Mouse (Mus musculus): ENCODE data around the gene Uck2. TPM values are rescaled to one million over a fixed set of nuclear protein-coding genes. Genes with fewer than 3 reads are reported as not detected.
A peak's percentile ranks its signal among the peaks of the same experiment; 100 is the strongest.

The Uck2 gene
- polyA plus RNA-seq, 1 experiment from 2014 or later, result 71.2 TPM

DNA sequence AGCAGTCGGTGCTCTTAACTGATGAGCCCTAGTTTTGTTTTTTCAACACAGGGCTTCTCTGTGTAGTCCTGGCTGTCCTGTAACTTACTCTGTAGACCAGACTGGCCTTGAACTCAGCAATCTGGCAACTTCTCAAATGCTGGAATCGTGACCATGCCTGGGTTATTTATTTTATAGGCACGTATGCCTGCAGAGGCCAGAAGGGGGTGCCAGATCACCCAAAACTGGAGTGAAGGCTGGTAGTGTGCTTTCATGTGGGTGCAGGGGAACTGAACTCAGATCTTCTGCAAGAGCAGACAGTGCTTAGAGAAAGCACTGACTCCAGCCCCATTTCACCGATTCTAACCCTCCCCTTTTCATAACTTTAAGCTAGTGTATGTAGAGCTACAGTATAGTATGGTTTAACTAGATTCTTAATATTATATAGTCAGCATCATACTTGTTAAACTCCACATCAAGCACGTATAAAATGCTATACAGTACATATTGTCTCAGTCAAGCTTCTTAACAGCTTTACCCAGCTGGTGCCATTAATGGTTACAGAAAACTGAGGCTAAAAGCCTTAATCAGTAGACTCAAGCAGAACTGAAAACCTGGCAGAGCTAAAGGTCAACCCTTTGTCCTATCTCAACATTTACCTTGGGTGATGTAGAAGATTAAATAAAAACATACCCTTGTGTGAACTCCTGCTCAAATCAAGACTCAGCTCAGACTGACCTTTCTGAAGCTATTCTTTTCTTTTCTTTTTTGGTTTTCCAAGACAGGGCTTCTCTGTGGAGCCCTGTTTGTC lies 21.5 kb upstream of the Uck2 start:
- ATAC-seq (replicated peaks; ENCODE audit: insufficient number of reproducible peaks, low FRiP score, low TSS enrichment), result no peak
- no peak overlapping the region for H3K9ac ChIP-seq (ENCODE audit: low read depth, low read length)
- H3K27me3 ChIP-seq (ENCODE audit: control insufficient read depth, insufficient read depth, low read length), result no peaks in the 10 kb centered on the region
- H3K4me3 ChIP-seq (ENCODE audit: low read depth, low read length), result no peak overlapping the region
- H3K9me3 ChIP-seq (replicated peaks; ENCODE audit: control insufficient read depth, low read length), result no peaks in the 10 kb centered on the region
- peaks cover 4% of the 10 kb centered on the region; the same call in 1 of the 2 replicates for H3K4me1 ChIP-seq (ENCODE audit: control insufficient read depth, insufficient read depth, low read length)
- 67% methylated on average over 5 of the region's 5 CpGs for WGBS (ENCODE audit: insufficient replicate concordance)
- H3K27ac ChIP-seq (ENCODE audit: low read depth, low read length), result no peak overlapping the region
- H3K4me2 ChIP-seq, result no peak overlapping the region
- H3K36me3 ChIP-seq (ENCODE audit: control insufficient read depth, insufficient read depth, low read length), result no peaks in the 10 kb centered on the region

DNA sequence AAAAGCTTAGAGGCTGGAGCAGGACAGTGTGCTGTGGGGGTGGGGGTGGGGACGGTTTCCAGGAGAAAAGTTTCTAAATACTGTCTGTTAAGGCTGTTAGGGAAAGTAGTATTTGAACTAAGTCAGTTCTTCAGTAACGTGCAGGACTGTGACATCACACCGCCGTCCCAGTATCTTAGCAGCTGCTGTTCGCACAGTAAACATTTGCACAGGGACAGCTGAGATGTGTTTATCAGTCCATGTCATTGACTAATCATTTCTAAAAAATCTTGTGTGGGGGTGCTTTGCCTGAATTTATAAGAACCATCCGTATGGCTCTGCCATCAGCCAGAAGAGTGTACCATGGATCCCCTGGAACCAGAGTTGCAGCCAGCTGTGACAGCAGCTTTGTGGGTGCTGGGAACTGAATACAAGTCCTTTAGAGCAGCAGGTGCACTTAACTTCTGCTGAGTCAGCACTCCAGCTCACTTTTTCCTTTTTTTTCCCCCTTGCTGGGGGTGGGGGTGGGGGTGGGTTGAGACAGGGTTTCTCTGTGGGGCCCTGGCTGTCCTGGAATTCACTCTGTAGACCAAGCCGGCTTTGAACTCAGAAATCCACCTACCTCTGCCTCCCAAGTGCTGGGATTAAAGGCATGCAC lies 20.5 kb upstream of the Uck2 start:
- H3K9me3 ChIP-seq (replicated peaks; ENCODE audit: control insufficient read depth, low read length), result no peaks in the 10 kb centered on the region
- WGBS (ENCODE audit: insufficient replicate concordance), result 61% methylated on average over 7 of the region's 7 CpGs
- ATAC-seq (replicated peaks; ENCODE audit: insufficient number of reproducible peaks, low FRiP score, low TSS enrichment), result no peak
- H3K27me3 ChIP-seq (ENCODE audit: control insufficient read depth, insufficient read depth, low read length), result no peaks in the 10 kb centered on the region
- no peak overlapping the region for H3K4me3 ChIP-seq (ENCODE audit: low read depth, low read length)
- H3K36me3 ChIP-seq (ENCODE audit: control insufficient read depth, insufficient read depth, low read length), result no peaks in the 10 kb centered on the region
- H3K4me1 ChIP-seq (ENCODE audit: control insufficient read depth, insufficient read depth, low read length), result peaks cover 4% of the 10 kb centered on the region; the same call in 1 of the 2 replicates
- no peak overlapping the region for H3K9ac ChIP-seq (ENCODE audit: low read depth, low read length)
- no peak overlapping the region for H3K4me2 ChIP-seq
- H3K27ac ChIP-seq (ENCODE audit: low read depth, low read length), result no peak overlapping the region

DNA sequence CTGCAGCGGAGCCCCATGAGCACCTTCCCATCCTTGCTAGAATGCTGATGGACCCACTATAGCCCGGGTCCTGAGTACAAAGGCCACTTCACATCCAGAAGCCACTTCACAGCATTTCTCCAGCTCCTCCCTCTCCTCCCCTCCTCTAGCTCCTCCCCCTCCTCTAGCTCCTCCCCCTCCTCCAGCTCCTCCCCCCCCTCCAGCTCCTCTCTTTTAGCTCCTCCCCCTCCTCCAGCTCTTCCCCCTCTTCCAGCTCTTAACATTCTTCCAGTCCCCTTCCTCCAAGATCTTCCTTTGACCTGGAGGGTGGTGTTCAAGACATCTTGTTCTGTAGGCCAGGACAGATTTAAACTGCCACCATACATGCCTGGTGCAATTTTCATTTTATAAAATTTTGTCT lies 15.0 kb upstream of the Uck2 start:
- 69% methylated on average over 2 of the region's 2 CpGs for WGBS (ENCODE audit: insufficient replicate concordance)
- Histone ChIP-seq H3K27me3 (ENCODE audit: control insufficient read depth, insufficient read depth, low read length) (no peaks in the 10 kb centered on the region), H3K9me3 (replicated peaks; ENCODE audit: control insufficient read depth, low read length) (no peaks in the 10 kb centered on the region), H3K4me2 (no peak overlapping the region), H3K27ac (ENCODE audit: low read depth, low read length) (no peak overlapping the region), H3K9ac (ENCODE audit: low read depth, low read length) (no peak overlapping the region), H3K4me1 (ENCODE audit: control insufficient read depth, insufficient read depth, low read length) (no peaks in the 10 kb centered on the region), H3K4me3 (ENCODE audit: low read depth, low read length) (no peak overlapping the region), H3K36me3 (ENCODE audit: control insufficient read depth, insufficient read depth, low read length) (no peaks in the 10 kb centered on the region)
- ATAC-seq (replicated peaks; ENCODE audit: insufficient number of reproducible peaks, low FRiP score, low TSS enrichment), result no peak

DNA sequence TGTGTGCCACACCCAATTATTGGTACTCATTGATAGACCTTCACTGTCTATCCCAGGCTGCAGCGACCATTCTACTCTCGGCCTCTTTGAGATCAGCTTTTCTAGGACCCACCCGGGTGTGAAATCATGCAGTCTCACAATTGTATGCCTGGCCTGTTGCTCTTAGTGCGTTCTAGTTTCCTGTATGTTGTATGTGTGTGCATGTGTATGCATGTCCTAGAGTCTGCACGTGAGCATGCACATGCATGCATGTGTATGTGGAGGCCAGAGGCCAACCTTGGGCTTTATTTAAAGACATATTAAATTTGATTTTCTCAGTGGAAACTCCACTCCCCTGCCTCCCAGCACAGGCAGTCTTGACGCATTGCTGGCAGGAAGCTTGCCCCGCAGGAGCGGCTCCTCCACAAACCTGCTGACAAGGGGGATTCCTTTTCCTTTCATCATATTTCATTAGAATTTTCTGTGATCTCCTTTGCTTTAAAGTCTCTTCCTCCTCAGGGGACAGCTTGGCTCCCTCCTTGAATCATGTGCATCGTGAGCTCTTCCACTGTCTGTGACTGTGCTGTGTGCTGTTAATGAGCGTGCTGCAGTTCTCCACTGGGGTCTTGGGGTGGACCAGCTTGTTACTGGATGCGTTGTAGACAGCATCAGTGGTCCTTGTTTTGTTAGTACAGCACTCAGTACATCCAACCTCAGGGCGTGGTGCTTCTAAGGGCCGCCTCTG lies 10.7 kb upstream of the Uck2 start:
- Histone ChIP-seq H3K4me3 (ENCODE audit: low read depth, low read length) (no peak overlapping the region), H3K9ac (ENCODE audit: low read depth, low read length) (no peak overlapping the region), H3K36me3 (ENCODE audit: control insufficient read depth, insufficient read depth, low read length) (no peaks in the 10 kb centered on the region), H3K27ac (ENCODE audit: low read depth, low read length) (no peak overlapping the region), H3K9me3 (replicated peaks; ENCODE audit: control insufficient read depth, low read length) (no peaks in the 10 kb centered on the region), H3K4me1 (ENCODE audit: control insufficient read depth, insufficient read depth, low read length) (peaks cover 6% of the 10 kb centered on the region; the same call in 1 of the 2 replicates), H3K4me2 (no peak overlapping the region), H3K27me3 (ENCODE audit: control insufficient read depth, insufficient read depth, low read length) (no peaks in the 10 kb centered on the region)
- WGBS (ENCODE audit: insufficient replicate concordance), result 62% methylated on average over 13 of the region's 13 CpGs
- ATAC-seq (replicated peaks; ENCODE audit: insufficient number of reproducible peaks, low FRiP score, low TSS enrichment), result no peak

DNA sequence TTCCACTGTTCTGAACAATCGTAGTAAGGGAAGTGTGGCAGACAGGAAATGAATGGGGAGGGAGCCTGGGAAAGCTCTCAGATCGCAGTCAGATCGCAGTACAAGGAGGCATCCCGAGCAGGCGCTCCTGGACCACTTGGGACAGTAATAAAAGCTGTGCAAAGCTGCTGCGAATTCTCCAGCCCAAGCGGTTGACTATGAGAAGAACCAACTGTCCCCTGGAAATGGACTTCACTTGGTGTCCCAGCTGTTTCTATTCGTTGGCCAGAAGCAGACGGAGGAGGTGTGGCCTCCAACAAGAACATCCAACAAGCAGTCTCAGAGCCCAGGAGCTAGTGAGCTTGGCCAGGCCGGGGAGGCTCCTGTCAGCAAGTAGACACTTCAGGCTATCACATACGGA lies 7.3 kb upstream of the Uck2 start:
- no peaks in the 10 kb centered on the region for H3K36me3 ChIP-seq (ENCODE audit: control insufficient read depth, insufficient read depth, low read length)
- H3K4me2 ChIP-seq, result peak overlapping the region; percentile 42
- WGBS (ENCODE audit: insufficient replicate concordance), result 8% methylated on average over 11 of the region's 11 CpGs
- no peaks in the 10 kb centered on the region for H3K27me3 ChIP-seq (ENCODE audit: control insufficient read depth, insufficient read depth, low read length)
- peak; percentile 49; the same call in 1 of the 2 replicates for ATAC-seq (replicated peaks; ENCODE audit: insufficient number of reproducible peaks, low FRiP score, low TSS enrichment)
- H3K4me3 ChIP-seq (ENCODE audit: low read depth, low read length), result no peak overlapping the region
- no peaks in the 10 kb centered on the region for H3K9me3 ChIP-seq (replicated peaks; ENCODE audit: control insufficient read depth, low read length)
- no peak overlapping the region for H3K27ac ChIP-seq (ENCODE audit: low read depth, low read length)
- 0 out of 2 replicates have a peak overlapping the region, but pooled peaks have one; percentile 28 for H3K9ac ChIP-seq (ENCODE audit: low read depth, low read length)
- peaks cover 12% of the 10 kb centered on the region; the same call in 1 of the 2 replicates for H3K4me1 ChIP-seq (ENCODE audit: control insufficient read depth, insufficient read depth, low read length)

DNA sequence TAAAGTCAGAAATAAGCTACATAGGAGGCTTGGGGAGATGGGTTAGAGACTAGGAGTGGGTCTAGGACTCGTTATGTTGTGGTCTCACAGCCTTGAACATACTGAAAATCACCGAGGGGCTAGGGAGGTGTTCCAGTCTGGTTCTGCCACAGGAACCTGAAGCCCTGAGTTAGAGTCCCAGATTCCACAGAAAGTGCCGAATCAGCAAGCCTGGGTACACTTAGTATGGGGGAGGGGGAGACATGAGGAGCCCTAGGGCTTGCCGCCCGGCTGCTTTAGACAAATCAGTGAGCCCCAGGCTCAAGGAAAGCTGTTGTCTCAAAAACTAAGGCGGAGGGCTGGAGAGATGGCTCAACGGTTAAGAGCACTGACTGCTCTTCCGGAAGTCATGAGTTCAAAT lies 6.5 kb upstream of the Uck2 start:
- Histone ChIP-seq H3K4me2 (no peak overlapping the region), H3K27me3 (ENCODE audit: control insufficient read depth, insufficient read depth, low read length) (no peaks in the 10 kb centered on the region), H3K9ac (ENCODE audit: low read depth, low read length) (no peak overlapping the region), H3K4me1 (ENCODE audit: control insufficient read depth, insufficient read depth, low read length) (peaks cover 12% of the 10 kb centered on the region; the same call in 1 of the 2 replicates), H3K4me3 (ENCODE audit: low read depth, low read length) (no peak overlapping the region), H3K9me3 (replicated peaks; ENCODE audit: control insufficient read depth, low read length) (no peaks in the 10 kb centered on the region), H3K27ac (ENCODE audit: low read depth, low read length) (no peak overlapping the region), H3K36me3 (ENCODE audit: control insufficient read depth, insufficient read depth, low read length) (no peaks in the 10 kb centered on the region)
- WGBS (ENCODE audit: insufficient replicate concordance), result 69% methylated on average over 8 of the region's 8 CpGs
- ATAC-seq (replicated peaks; ENCODE audit: insufficient number of reproducible peaks, low FRiP score, low TSS enrichment), result no peak

DNA sequence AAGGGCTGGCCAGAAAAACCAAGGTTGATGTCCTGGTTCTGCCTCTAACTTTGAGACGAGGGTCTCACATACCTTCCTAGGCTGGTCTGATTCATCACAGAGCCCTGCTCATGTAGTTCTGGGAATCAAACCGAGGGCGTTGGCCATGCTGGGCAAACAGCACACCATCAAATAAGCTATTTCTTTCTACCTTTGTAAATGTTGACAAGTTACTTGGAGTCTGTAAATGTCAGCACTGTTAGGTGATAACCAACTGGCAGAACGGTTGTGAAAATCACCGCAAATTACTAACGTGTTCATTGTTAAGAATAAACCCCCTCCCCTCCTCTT lies 5.1 kb upstream of the Uck2 start:
- 30% methylated on average over 6 of the region's 6 CpGs for WGBS (ENCODE audit: insufficient replicate concordance)
- H3K9me3 ChIP-seq (replicated peaks; ENCODE audit: control insufficient read depth, low read length), result no peaks in the 10 kb centered on the region
- no peaks in the 10 kb centered on the region for H3K36me3 ChIP-seq (ENCODE audit: control insufficient read depth, insufficient read depth, low read length)
- no peak overlapping the region for H3K27ac ChIP-seq (ENCODE audit: low read depth, low read length)
- no peak overlapping the region for H3K4me3 ChIP-seq (ENCODE audit: low read depth, low read length)
- peak overlapping the region; percentile 12 for H3K4me2 ChIP-seq
- H3K4me1 ChIP-seq (ENCODE audit: control insufficient read depth, insufficient read depth, low read length), result peaks cover 12% of the 10 kb centered on the region; the same call in 1 of the 2 replicates
- no peak overlapping the region for H3K9ac ChIP-seq (ENCODE audit: low read depth, low read length)
- H3K27me3 ChIP-seq (ENCODE audit: control insufficient read depth, insufficient read depth, low read length), result no peaks in the 10 kb centered on the region
- ATAC-seq (replicated peaks; ENCODE audit: insufficient number of reproducible peaks, low FRiP score, low TSS enrichment), result no peak

DNA sequence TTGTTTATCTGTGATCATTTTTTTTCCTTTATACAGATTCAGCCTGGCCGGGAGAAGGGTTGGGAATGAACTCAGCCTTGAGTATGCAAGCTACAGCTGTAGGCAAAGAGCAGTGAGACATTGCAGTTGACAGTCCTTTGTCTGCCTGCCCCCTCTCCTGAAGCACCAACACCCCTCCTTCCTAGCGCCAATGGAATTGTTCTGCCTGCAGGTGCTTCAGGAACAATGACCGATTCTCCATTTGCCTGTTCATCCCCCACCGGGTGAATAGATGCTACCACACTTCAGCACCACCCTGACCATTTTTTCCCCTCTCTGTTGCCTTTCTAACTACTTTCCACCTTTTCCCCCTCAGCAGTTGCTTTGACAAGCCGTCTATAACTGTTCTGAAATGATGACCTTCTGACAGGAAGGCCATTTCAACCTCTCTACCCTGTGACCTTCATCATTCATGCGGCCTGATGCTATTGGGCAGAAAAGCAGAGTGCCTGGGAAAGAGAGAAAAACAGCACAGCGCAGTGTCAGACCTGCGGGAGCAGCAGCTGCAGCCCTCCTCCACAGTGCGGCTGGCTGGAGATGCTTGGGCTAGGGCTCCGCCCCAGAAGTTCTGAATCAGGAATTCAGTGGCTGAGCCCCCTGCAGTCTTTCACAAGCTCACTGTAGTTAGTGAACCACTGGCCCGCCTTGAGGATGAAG lies 4.6 kb upstream of the Uck2 start:
- H3K4me3 ChIP-seq (ENCODE audit: low read depth, low read length), result no peak overlapping the region
- 0 out of 2 replicates have a peak overlapping the region, but pooled peaks have one; percentile 28 for H3K9ac ChIP-seq (ENCODE audit: low read depth, low read length)
- WGBS (ENCODE audit: insufficient replicate concordance), result 9% methylated on average over 11 of the region's 11 CpGs
- peaks cover 12% of the 10 kb centered on the region; the same call in 1 of the 2 replicates for H3K4me1 ChIP-seq (ENCODE audit: control insufficient read depth, insufficient read depth, low read length)
- H3K9me3 ChIP-seq (replicated peaks; ENCODE audit: control insufficient read depth, low read length), result no peaks in the 10 kb centered on the region
- 0 out of 2 replicates have a peak, but pooled peaks have one; percentile 15 for ATAC-seq (replicated peaks; ENCODE audit: insufficient number of reproducible peaks, low FRiP score, low TSS enrichment)
- no peaks in the 10 kb centered on the region for H3K36me3 ChIP-seq (ENCODE audit: control insufficient read depth, insufficient read depth, low read length)
- H3K27ac ChIP-seq (ENCODE audit: low read depth, low read length), result no peak overlapping the region
- H3K27me3 ChIP-seq (ENCODE audit: control insufficient read depth, insufficient read depth, low read length), result no peaks in the 10 kb centered on the region
- H3K4me2 ChIP-seq, result peak overlapping the region; percentile 12

All from heart, embryonic 11.5 days (tissue).